Mouse (Mus musculus): ENCODE measurements around the gene Upf3b. TPM values are rescaled to one million over a fixed set of nuclear protein-coding genes. Genes with fewer than 3 reads are reported as not detected.

The Upf3b gene
- polyA plus RNA-seq, 1 experiment from 2014 or later: 27.4 TPM

- no peaks in the 10 kb centered on the region for H3K27me3 ChIP-seq (ENCODE audit: control insufficient read depth, insufficient read depth, low read length)
- H3K4me3 ChIP-seq (ENCODE audit: low read length): no peak overlapping the region
- H3K9me3 ChIP-seq (ENCODE audit: control insufficient read depth, low read length): no peaks in the 10 kb centered on the region
- H3K4me1 ChIP-seq (ENCODE audit: control insufficient read depth, insufficient read depth, low read length): no peaks in the 10 kb centered on the region
- ATAC-seq (ENCODE audit: low FRiP score, low TSS enrichment): no peak
- no peak overlapping the region for H3K9ac ChIP-seq (ENCODE audit: low read depth, low read length)
- H3K27ac ChIP-seq (ENCODE audit: low read depth, low read length): no peak overlapping the region
- H3K4me2 ChIP-seq (replicated peaks; ENCODE audit: low read depth, low read length): no peak overlapping the region
- H3K36me3 ChIP-seq (ENCODE audit: control insufficient read depth, insufficient read depth, low read length): no peaks in the 10 kb centered on the region
- WGBS: no CpG with 5 or more reads among the region's 5 CpGs
Measured at GRCm38 (mm10) chrX:37117085-37117484, 7.0 kb upstream of the Upf3b start.

- 81% methylated on average over 4 of the region's 4 CpGs for WGBS
- no peak for ATAC-seq (ENCODE audit: low FRiP score, low TSS enrichment)
- H3K9me3 ChIP-seq (ENCODE audit: control insufficient read depth, low read length): no peaks in the 10 kb centered on the region
Measured at GRCm38 (mm10) chrX:37110881-37111193, 715 bp upstream of the Upf3b start.

GRCm38 (mm10) chrX:37109526-37110192 is 463 bp downstream of the Upf3b start:
- Histone ChIP-seq H3K27ac (ENCODE audit: low read depth, low read length) (peak overlapping the region; percentile 76), H3K9me3 (ENCODE audit: control insufficient read depth, low read length) (no peaks in the 10 kb centered on the region), H3K36me3 (ENCODE audit: control insufficient read depth, insufficient read depth, low read length) (no peaks in the 10 kb centered on the region), H3K9ac (ENCODE audit: low read depth, low read length) (peak overlapping the region; percentile 61), H3K4me1 (ENCODE audit: control insufficient read depth, insufficient read depth, low read length) (no peaks in the 10 kb centered on the region), H3K4me2 (replicated peaks; ENCODE audit: low read depth, low read length) (peak overlapping the region; percentile 57), H3K27me3 (ENCODE audit: control insufficient read depth, insufficient read depth, low read length) (no peaks in the 10 kb centered on the region), H3K4me3 (ENCODE audit: low read length) (peak overlapping the region; percentile 55)
- WGBS: 26% methylated on average over 27 of the region's 27 CpGs
- peak; percentile 84 for ATAC-seq (ENCODE audit: low FRiP score, low TSS enrichment)

More at GRCm38 (mm10) chrX:37110881-37111193, 715 bp upstream of the Upf3b start:
- Histone ChIP-seq H3K27me3 (ENCODE audit: control insufficient read depth, insufficient read depth, low read length) (no peaks in the 10 kb centered on the region), H3K4me2 (replicated peaks; ENCODE audit: low read depth, low read length) (no peak overlapping the region), H3K9ac (ENCODE audit: low read depth, low read length) (no peak overlapping the region), H3K27ac (ENCODE audit: low read depth, low read length) (no peak overlapping the region), H3K36me3 (ENCODE audit: control insufficient read depth, insufficient read depth, low read length) (no peaks in the 10 kb centered on the region), H3K4me3 (ENCODE audit: low read length) (no peak overlapping the region), H3K4me1 (ENCODE audit: control insufficient read depth, insufficient read depth, low read length) (no peaks in the 10 kb centered on the region)

GRCm38 (mm10) chrX:37103826-37104225 is 6.3 kb downstream of the Upf3b start:
- Histone ChIP-seq H3K4me3 (ENCODE audit: low read length) (no peak overlapping the region), H3K9ac (ENCODE audit: low read depth, low read length) (no peak overlapping the region), H3K4me1 (ENCODE audit: control insufficient read depth, insufficient read depth, low read length) (no peaks in the 10 kb centered on the region), H3K4me2 (replicated peaks; ENCODE audit: low read depth, low read length) (no peak overlapping the region), H3K36me3 (ENCODE audit: control insufficient read depth, insufficient read depth, low read length) (no peaks in the 10 kb centered on the region; the same call in 1 of the 2 replicates), H3K9me3 (ENCODE audit: control insufficient read depth, low read length) (no peaks in the 10 kb centered on the region), H3K27ac (ENCODE audit: low read depth, low read length) (no peak overlapping the region), H3K27me3 (ENCODE audit: control insufficient read depth, insufficient read depth, low read length) (no peaks in the 10 kb centered on the region)
- ATAC-seq (ENCODE audit: low FRiP score, low TSS enrichment): no peak
- WGBS: 79% methylated on average over 2 of the region's 2 CpGs

GRCm38 (mm10) chrX:37098681-37099080 is 11.4 kb downstream of the Upf3b start:
- no peaks in the 10 kb centered on the region for H3K27me3 ChIP-seq (ENCODE audit: control insufficient read depth, insufficient read depth, low read length)
- WGBS: 86% methylated on average over 3 of the region's 3 CpGs
- no peaks in the 10 kb centered on the region for H3K9me3 ChIP-seq (ENCODE audit: control insufficient read depth, low read length)
- H3K4me1 ChIP-seq (ENCODE audit: control insufficient read depth, insufficient read depth, low read length): no peaks in the 10 kb centered on the region
- peaks cover 2% of the 10 kb centered on the region; the same call in 1 of the 2 replicates for H3K36me3 ChIP-seq (ENCODE audit: control insufficient read depth, insufficient read depth, low read length)
- no peak overlapping the region for H3K9ac ChIP-seq (ENCODE audit: low read depth, low read length)
- H3K4me2 ChIP-seq (replicated peaks; ENCODE audit: low read depth, low read length): no peak overlapping the region
- H3K27ac ChIP-seq (ENCODE audit: low read depth, low read length): no peak overlapping the region
- no peak overlapping the region for H3K4me3 ChIP-seq (ENCODE audit: low read length)
- ATAC-seq (ENCODE audit: low FRiP score, low TSS enrichment): no peak

- Histone ChIP-seq H3K9ac (ENCODE audit: low read depth, low read length) (no peak overlapping the region), H3K9me3 (ENCODE audit: control insufficient read depth, low read length) (no peaks in the 10 kb centered on the region), H3K4me2 (replicated peaks; ENCODE audit: low read depth, low read length) (no peak overlapping the region), H3K27ac (ENCODE audit: low read depth, low read length) (no peak overlapping the region), H3K4me1 (ENCODE audit: control insufficient read depth, insufficient read depth, low read length) (no peaks in the 10 kb centered on the region), H3K4me3 (ENCODE audit: low read length) (no peak overlapping the region), H3K36me3 (ENCODE audit: control insufficient read depth, insufficient read depth, low read length) (peaks cover 2% of the 10 kb centered on the region; the same call in 1 of the 2 replicates), H3K27me3 (ENCODE audit: control insufficient read depth, insufficient read depth, low read length) (no peaks in the 10 kb centered on the region)
- no peak for ATAC-seq (ENCODE audit: low FRiP score, low TSS enrichment)
- 92% methylated on average over 11 of the region's 11 CpGs for WGBS
Measured at GRCm38 (mm10) chrX:37095106-37095768, 14.9 kb downstream of the Upf3b start.

- H3K9ac ChIP-seq (ENCODE audit: low read depth, low read length): no peak overlapping the region
- no peaks in the 10 kb centered on the region for H3K27me3 ChIP-seq (ENCODE audit: control insufficient read depth, insufficient read depth, low read length)
- no peaks in the 10 kb centered on the region for H3K9me3 ChIP-seq (ENCODE audit: control insufficient read depth, low read length)
- no peak overlapping the region for H3K4me2 ChIP-seq (replicated peaks; ENCODE audit: low read depth, low read length)
- H3K27ac ChIP-seq (ENCODE audit: low read depth, low read length): no peak overlapping the region
- 79% methylated on average over 3 of the region's 3 CpGs for WGBS
- no peak for ATAC-seq (ENCODE audit: low FRiP score, low TSS enrichment)
- H3K4me3 ChIP-seq (ENCODE audit: low read length): no peak overlapping the region
- H3K4me1 ChIP-seq (ENCODE audit: control insufficient read depth, insufficient read depth, low read length): no peaks in the 10 kb centered on the region
- 0 out of 2 replicates have a peak, but pooled peaks cover 2% of the 10 kb centered on the region for H3K36me3 ChIP-seq (ENCODE audit: control insufficient read depth, insufficient read depth, low read length)
Measured at GRCm38 (mm10) chrX:37091457-37091856, 18.7 kb downstream of the Upf3b start.

GRCm38 (mm10) chrX:37088778-37089177 is 21.3 kb downstream of the Upf3b start:
- no peaks in the 10 kb centered on the region for H3K36me3 ChIP-seq (ENCODE audit: control insufficient read depth, insufficient read depth, low read length)
- no peak overlapping the region for H3K4me3 ChIP-seq (ENCODE audit: low read length)
- no peaks in the 10 kb centered on the region for H3K4me1 ChIP-seq (ENCODE audit: control insufficient read depth, insufficient read depth, low read length)
- no peak for ATAC-seq (ENCODE audit: low FRiP score, low TSS enrichment)
- 77% methylated on average over 1 of the region's 1 CpGs for whole genome bisulfite sequencing
- no peak overlapping the region for H3K9ac ChIP-seq (ENCODE audit: low read depth, low read length)
- H3K9me3 ChIP-seq (ENCODE audit: control insufficient read depth, low read length): no peaks in the 10 kb centered on the region
- no peaks in the 10 kb centered on the region for H3K27me3 ChIP-seq (ENCODE audit: control insufficient read depth, insufficient read depth, low read length)
- no peak overlapping the region for H3K27ac ChIP-seq (ENCODE audit: low read depth, low read length)
- no peak overlapping the region for H3K4me2 ChIP-seq (replicated peaks; ENCODE audit: low read depth, low read length)

- peak overlapping the region; percentile 23 for H3K4me2 ChIP-seq (replicated peaks; ENCODE audit: low read depth, low read length)
- ATAC-seq (ENCODE audit: low FRiP score, low TSS enrichment): no peak
- peaks cover 15% of the 10 kb centered on the region; the same call in 1 of the 2 replicates for H3K36me3 ChIP-seq (ENCODE audit: control insufficient read depth, insufficient read depth, low read length)
- no peak overlapping the region for H3K9ac ChIP-seq (ENCODE audit: low read depth, low read length)
- H3K4me1 ChIP-seq (ENCODE audit: control insufficient read depth, insufficient read depth, low read length): no peaks in the 10 kb centered on the region
- H3K27me3 ChIP-seq (ENCODE audit: control insufficient read depth, insufficient read depth, low read length): no peaks in the 10 kb centered on the region
- peak overlapping the region; percentile 59 for H3K4me3 ChIP-seq (ENCODE audit: low read length)
- 28% methylated on average over 9 of the region's 9 CpGs for WGBS
- no peaks in the 10 kb centered on the region for H3K9me3 ChIP-seq (ENCODE audit: control insufficient read depth, low read length)
- H3K27ac ChIP-seq (ENCODE audit: low read depth, low read length): peak overlapping the region; percentile 92; the same call in 1 of the 2 replicates
Measured at GRCm38 (mm10) chrX:37085665-37086064, 24.5 kb downstream of the Upf3b start.

Data from kidney, embryonic 14.5 days (tissue).